Mouse (Mus musculus): ENCODE results near the gene Lnx1.
A peak's percentile ranks its signal among the peaks of the same experiment; 100 is the strongest.

The Lnx1 gene

GRCm38 (mm10) chr5:74697534-74697933 is 5.2 kb downstream of the Lnx1 start:
- DNase-seq (ENCODE audit: low read depth, low spot score) = no peak

- no peak for DNase-seq (ENCODE audit: low read depth, low spot score)
Measured at GRCm38 (mm10) chr5:74694390-74694801, 8.3 kb downstream of the Lnx1 start.

DNA sequence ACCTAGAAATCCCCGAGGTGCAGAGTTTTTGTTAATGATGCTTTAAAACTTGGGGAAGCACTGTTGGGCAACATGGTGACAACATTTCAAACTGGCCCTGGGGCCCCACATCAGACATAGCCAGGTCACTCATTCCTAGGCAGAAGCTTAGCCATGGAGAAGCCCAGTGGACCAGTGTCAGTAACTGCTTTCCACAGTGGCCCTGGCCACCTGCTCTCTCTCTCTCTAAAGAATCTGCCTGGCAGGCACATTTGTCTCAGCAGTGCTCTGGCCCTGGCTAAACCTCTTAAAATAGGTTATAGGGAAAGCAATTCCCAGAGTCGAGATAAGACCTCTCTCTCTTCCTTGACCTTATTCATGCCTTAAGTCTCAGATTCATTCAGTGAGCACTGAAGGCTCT is 8.9 kb downstream of the Lnx1 start:
- DNase-seq (ENCODE audit: low read depth, low spot score) = no peak

GRCm38 (mm10) chr5:74692411-74693090 is 10.2 kb downstream of the Lnx1 start:
- DNase-seq (ENCODE audit: low read depth, low spot score) = no peak

- DNase-seq (ENCODE audit: low read depth, low spot score) = no peak
Measured at GRCm38 (mm10) chr5:74688822-74689221, 13.9 kb downstream of the Lnx1 start.

GRCm38 (mm10) chr5:74684944-74685343 is 17.8 kb downstream of the Lnx1 start:
- DNase-seq (ENCODE audit: low read depth, low spot score) = no peak

DNA sequence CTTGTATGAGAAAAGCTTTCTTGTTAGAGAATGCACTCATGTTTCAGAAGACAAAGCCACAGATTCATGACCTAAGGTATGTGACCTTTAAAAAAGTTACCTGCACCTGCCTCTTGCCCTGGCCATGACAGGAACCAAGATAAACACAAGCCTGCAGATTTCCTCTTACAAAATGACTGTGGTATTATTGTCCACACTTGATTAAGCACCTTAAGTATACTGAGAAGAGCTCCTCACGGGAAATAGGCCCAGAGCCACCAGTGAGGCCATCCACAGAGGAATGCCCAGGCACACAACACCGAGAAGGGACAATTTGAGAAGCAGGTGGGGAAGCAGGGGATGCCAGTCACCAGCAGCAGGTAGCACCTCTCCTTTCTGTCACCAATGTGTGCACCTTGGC is 18.9 kb downstream of the Lnx1 start:
- DNase-seq (ENCODE audit: low read depth, low spot score) = no peak

DNA sequence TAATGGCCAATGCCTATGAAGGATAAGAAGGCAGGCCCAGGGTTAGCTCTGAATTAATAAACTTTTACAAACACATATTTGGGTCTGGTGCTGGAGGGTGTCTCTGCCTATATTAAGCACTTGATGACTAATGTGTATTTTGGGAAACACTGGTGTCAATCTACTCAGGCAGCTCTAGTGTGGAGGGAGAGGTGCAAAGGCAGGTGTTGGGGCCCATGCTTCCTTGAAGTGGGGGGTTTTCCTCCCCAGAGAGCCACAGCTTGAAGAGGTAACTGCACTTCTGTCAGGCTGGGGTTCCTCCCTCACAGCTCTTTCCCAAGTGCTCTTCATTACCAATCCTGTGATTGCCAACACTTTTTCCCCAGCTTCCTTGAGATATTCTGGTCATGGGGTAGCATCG is 20.0 kb downstream of the Lnx1 start:
- DNase-seq (ENCODE audit: low read depth, low spot score) = no peak

- no peak for DNase-seq (ENCODE audit: low read depth, low spot score)
Measured at GRCm38 (mm10) chr5:74679631-74680030, 23.1 kb downstream of the Lnx1 start.

GRCm38 (mm10) chr5:74678693-74679092 is 24.0 kb downstream of the Lnx1 start:
- no peak for DNase-seq (ENCODE audit: low read depth, low spot score)

GRCm38 (mm10) chr5:74677399-74678338 is 25.0 kb downstream of the Lnx1 start:
- peak; percentile 47 for DNase-seq (ENCODE audit: low read depth, low spot score)

DNA sequence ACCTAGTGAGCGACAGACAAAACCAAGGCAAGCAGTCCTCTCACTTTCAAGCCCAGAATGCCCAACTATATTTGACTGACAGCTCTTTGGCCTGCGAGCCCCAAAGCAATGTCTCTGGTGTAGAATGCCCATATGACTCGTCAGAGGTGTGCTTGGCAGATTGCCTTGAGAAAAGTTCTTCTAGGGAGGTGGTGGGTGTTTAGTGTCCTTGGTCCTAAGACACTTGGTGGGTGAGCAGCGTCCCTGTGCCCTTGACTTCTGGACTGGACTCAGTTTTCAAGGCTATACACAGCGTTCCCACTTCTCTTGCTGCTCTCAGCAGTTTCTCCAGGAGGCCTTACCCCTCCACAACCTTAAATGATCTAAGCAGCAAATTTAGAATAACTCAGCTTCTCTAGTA is 30.2 kb downstream of the Lnx1 start:
- DNase-seq (ENCODE audit: low read depth, low spot score) = no peak

- DNase-seq (ENCODE audit: low read depth, low spot score) = no peak
Measured at GRCm38 (mm10) chr5:74670877-74671276, 31.8 kb downstream of the Lnx1 start.

DNA sequence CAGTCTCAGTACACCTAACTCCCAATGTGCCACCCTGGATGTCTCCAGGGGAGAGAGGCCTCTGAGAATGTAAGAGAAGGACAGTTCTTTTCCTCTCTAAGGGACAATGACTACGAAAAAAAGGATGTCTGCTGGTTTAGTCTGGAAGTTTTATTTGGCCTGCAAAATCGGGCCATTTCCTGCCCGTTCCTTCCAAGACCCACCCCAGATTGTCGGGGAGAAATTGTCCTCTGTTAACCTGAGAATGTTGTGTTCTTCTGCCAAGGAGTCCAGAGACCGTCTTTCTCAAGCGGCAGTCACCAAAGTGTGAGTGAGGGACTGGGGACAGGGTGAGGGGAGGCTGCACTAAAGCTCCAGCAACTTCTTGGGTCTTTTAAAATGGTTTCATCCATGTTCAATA is 32.8 kb downstream of the Lnx1 start:
- no peak for DNase-seq (ENCODE audit: low read depth, low spot score)

- DNase-seq (ENCODE audit: low read depth, low spot score) = no peak
Measured at GRCm38 (mm10) chr5:74668956-74669355, 33.8 kb downstream of the Lnx1 start.

DNA sequence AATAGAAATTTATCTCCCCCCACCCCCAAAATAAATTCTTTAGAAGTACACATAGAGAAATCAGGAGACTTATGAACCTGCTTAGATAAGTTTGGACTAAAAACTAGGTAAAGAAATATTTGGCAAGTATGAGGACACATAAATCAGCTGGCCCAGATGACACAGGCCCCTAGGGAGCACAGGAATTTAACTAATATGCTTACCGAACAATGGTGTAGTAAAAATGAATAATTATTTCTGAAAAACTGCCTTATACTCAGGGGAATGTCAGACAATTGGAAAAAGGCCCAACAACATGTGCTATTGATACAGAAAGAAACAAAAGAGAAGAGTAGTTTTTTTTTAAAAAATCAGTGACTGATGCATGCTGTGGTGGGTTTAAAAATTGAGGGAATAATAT is 40.1 kb downstream of the Lnx1 start:
- DNase-seq (ENCODE audit: low read depth, low spot score) = no peak

DNA sequence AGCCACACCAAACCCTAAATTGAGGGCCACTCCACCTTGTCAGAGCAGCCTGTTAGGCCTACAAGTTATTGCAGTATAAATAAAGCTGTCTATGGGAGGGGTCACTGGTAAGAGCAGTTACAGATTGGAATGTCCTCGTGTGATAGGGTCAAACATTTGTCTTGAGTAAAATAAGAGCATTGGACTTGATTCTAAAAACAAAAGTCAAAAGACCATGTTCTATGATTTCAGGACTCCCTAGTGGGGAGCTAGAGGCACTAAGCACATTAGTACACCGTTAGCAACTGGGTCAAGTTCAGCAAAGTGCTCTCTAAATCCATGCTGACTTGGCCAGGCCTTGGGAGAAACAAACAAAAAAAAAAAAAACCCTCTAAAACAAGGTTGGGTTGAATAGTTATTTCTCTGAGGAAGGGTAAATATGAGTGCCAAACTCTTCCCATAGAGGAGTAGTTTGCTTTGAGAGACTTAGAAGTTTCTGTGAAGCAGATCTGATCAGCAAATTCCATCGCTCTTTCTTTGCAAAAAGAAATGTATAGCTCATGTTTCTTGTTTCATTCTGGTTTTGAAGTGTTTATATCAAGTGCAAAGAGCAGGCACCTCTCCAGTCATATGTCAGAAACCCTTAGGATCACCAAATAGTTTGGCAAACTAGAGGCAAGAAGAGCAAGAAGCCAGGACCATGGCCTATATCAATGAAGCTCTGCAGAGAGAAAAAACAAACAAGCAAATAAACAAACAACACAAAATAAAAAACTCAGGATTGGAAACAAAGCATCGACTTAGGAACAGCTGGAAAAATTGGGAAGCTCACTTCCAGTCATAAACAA is 40.8 kb downstream of the Lnx1 start:
- DNase-seq (ENCODE audit: low read depth, low spot score) = no peak

GRCm38 (mm10) chr5:74659856-74660255 is 42.9 kb downstream of the Lnx1 start:
- DNase-seq (ENCODE audit: low read depth, low spot score) = no peak

DNA sequence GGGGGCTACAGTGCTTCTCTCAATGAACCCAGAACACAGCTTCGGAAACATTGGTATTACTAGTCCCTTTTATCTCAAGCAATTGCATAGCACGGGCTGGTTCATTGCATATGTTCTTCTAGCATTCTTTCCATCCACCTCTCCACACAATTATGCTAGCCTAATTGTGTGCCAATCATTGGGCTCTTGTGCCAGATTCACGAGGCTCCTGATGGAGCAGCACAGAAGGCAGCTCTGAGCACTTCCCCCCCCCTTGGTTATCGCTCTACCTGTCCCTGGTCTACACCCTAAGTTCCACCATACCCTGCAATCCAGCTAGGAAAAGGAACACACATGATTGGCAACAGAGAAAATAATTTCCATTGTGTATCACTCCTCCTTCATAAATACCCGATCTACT is 43.4 kb downstream of the Lnx1 start:
- no peak for DNase-seq (ENCODE audit: low read depth, low spot score)

DNA sequence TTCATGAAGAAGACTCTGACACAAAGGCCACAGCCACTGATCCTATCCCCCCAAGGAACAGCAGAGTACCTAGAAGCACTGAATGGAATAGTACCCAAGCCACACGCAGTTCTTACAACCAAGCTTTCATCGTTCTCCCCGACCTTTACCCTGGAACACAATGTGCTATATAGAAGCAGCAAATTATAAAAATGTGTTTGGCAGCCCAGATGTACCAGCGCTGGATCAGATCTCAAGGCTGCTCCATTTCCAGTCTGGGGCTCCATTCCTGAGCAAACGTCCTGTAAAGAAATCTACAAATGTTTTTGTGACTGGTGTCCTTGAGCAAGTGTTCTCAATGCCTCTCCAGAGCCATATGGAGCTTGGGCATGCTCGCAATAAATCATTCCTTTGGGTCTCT is 44.8 kb downstream of the Lnx1 start:
- no peak for DNase-seq (ENCODE audit: low read depth, low spot score)

DNA sequence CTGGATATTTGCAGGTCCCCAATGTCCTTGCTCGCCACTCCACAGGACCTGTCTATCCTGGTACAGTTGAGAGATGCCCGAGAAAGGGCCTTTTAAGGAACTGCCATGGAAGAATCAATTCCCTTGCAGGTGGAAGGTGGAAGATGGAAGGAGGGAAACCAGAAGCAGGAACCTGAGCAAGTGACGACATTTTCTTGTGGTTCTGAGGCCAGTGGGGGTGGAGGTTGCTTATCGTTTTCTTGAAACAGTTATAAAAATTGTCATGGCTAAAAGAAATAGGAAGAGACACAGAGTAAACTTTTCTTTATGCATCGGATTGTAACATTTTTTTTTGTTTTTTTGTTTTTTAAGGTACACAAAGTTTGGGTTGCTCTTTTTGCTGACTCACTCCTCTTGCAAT is 46.3 kb downstream of the Lnx1 start:
- DNase-seq (ENCODE audit: low read depth, low spot score) = no peak

- no peak for DNase-seq (ENCODE audit: low read depth, low spot score)
Measured at GRCm38 (mm10) chr5:74654527-74654926, 48.2 kb downstream of the Lnx1 start.
